Mouse (Mus musculus) cortical plate, adult 2 months (tissue): ENCODE data around the gene Cldn9.

Experiments used
- CTCF ChIP-seq: fragments of 200-500 bp; IDR thresholded peaks from 2 replicates; pipeline ENCODE4 v1.5.1; 2011; ENCODE audit warnings: mild to moderate bottlenecking, control low read depth, low read length; ENCODE audit not compliant: insufficient read depth; ENCODE audit errors: extremely low read depth
- POLR2A ChIP-seq: fragments of 200-500 bp; IDR thresholded peaks from 2 replicates; pipeline ENCODE4 v1.6.1; 2011; ENCODE audit warnings: mild to moderate bottlenecking, low read length, control low read depth; ENCODE audit not compliant: insufficient read depth; ENCODE audit errors: extremely low read depth

DNA sequence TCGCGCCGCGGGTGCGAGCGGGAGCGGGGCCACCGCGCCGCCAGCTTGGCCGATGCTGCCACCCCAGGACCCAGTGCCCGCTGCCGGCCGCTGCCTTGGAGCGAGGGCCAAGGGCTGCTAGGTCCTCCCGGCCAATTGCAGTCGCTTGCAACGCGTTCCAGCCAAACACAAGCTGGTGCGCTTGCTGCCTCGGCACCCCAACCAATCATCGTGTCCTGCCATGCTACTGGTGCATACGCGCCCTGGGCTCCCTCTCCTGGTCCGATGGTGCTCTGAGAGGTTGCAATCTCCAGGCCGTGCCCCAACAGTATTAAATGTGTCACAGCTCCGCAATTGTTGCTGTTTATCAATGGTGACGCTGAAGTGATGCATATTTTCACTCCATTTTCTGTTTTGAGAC lies 16.3 kb upstream of the Cldn9 start:
- TF ChIP-seq CTCF, result peak; percentile 59
- TF ChIP-seq POLR2A, result peak; percentile 47; the same call in 1 of the 2 replicates
